Mouse (Mus musculus): ENCODE measurements around the gene Rmnd5a. TPM values are rescaled to one million over a fixed set of nuclear protein-coding genes. Genes with fewer than 3 reads are reported as not detected.

Rmnd5a gene
- total RNA-seq, 1 experiment, result 52.3 TPM

- in situ Hi-C loops (cut with MboI; ENCODE audit: low sequenced_read_pairs in 2 of 2, unreplicated experiment in 2 of 2), result no loop called here
- H3K36me3 ChIP-seq (ENCODE audit: control insufficient read depth, insufficient read depth, low read length, poor library complexity, severe bottlenecking), result no peaks in the 10 kb centered on the region
- TF ChIP-seq CHD2 (IDR thresholded peaks at IDR 0.05; ENCODE audit: low read depth, low read length) (no peak), MAFK (IDR thresholded peaks at IDR 0.05; ENCODE audit: insufficient read depth, low read depth, low read length) (no peak), ZNF384 (IDR thresholded peaks at IDR 0.05; ENCODE audit: low read depth, low read length) (no peak), ZC3H11A (IDR thresholded peaks at IDR 0.05; ENCODE audit: borderline replicate concordance, low read depth, low read length) (no peak), HCFC1 (IDR thresholded peaks at IDR 0.05; ENCODE audit: borderline replicate concordance, insufficient read depth, low read length) (no peak)
- H3K4me1 ChIP-seq (ENCODE audit: control insufficient read depth in 2 of 2, insufficient read depth in 2 of 2, low read length in 2 of 2, poor library complexity in 1 of 2), result no peaks in the 10 kb centered on the region
- H3K9me3 ChIP-seq (ENCODE audit: control insufficient read depth, insufficient read depth, low read depth, low read length), result no peaks in the 10 kb centered on the region
- DNase-seq (ENCODE audit: low read depth, low spot score), result no peak
- H3K4me3 ChIP-seq (ENCODE audit: insufficient read depth in 1 of 2, low read depth in 1 of 2, low read length in 2 of 2, poor library complexity in 1 of 2, severe bottlenecking in 1 of 2), result no peak overlapping the region
- no peak overlapping the region for H3K27ac ChIP-seq (ENCODE audit: insufficient read depth, low read depth, low read length, poor library complexity, severe bottlenecking)
- no peak overlapping the region for H3K9ac ChIP-seq (ENCODE audit: insufficient read depth, low read depth, low read length, poor library complexity, severe bottlenecking)
Observed at GRCm38 (mm10) chr6:71374311-71374829, 66.1 kb downstream of the Rmnd5a start.

GRCm38 (mm10) chr6:71373249-71373775 lies 67.1 kb downstream of the Rmnd5a start, which contains the start of gene Cd8a:
Gene Cd8a, plus strand, starts transcription at chr6:71373427.
- Histone ChIP-seq H3K4me3 (ENCODE audit: insufficient read depth in 1 of 2, low read depth in 1 of 2, low read length in 2 of 2, poor library complexity in 1 of 2, severe bottlenecking in 1 of 2) (no peak within 1 kb of the TSS), H3K9me3 (ENCODE audit: control insufficient read depth, insufficient read depth, low read depth, low read length) (no peaks in the 10 kb centered on the region), H3K9ac (ENCODE audit: insufficient read depth, low read depth, low read length, poor library complexity, severe bottlenecking) (no peak within 1 kb of the TSS), H3K27ac (ENCODE audit: insufficient read depth, low read depth, low read length, poor library complexity, severe bottlenecking) (no peak within 1 kb of the TSS), H3K36me3 (ENCODE audit: control insufficient read depth, insufficient read depth, low read length, poor library complexity, severe bottlenecking) (no peaks in the 10 kb centered on the region), H3K4me1 (ENCODE audit: control insufficient read depth in 2 of 2, insufficient read depth in 2 of 2, low read length in 2 of 2, poor library complexity in 1 of 2) (no peaks in the 10 kb centered on the region)
- TF ChIP-seq MAFK (IDR thresholded peaks at IDR 0.05; ENCODE audit: insufficient read depth, low read depth, low read length), result no peak
- TF ChIP-seq ZNF384 (IDR thresholded peaks at IDR 0.05; ENCODE audit: low read depth, low read length), result no peak
- TF ChIP-seq HCFC1 (IDR thresholded peaks at IDR 0.05; ENCODE audit: borderline replicate concordance, insufficient read depth, low read length), result no peak
- TF ChIP-seq ZC3H11A (IDR thresholded peaks at IDR 0.05; ENCODE audit: borderline replicate concordance, low read depth, low read length), result no peak
- no peak for TF ChIP-seq CHD2 (IDR thresholded peaks at IDR 0.05; ENCODE audit: low read depth, low read length)
- in situ Hi-C loops (cut with MboI; ENCODE audit: low sequenced_read_pairs in 2 of 2, unreplicated experiment in 2 of 2), result no loop called here
- DNase-seq (ENCODE audit: low read depth, low spot score), result no peak

GRCm38 (mm10) chr6:71372041-71372720 lies 68.3 kb downstream of the Rmnd5a start:
- Histone ChIP-seq H3K27ac (ENCODE audit: insufficient read depth, low read depth, low read length, poor library complexity, severe bottlenecking) (no peak overlapping the region), H3K4me1 (ENCODE audit: control insufficient read depth in 2 of 2, insufficient read depth in 2 of 2, low read length in 2 of 2, poor library complexity in 1 of 2) (no peaks in the 10 kb centered on the region), H3K9ac (ENCODE audit: insufficient read depth, low read depth, low read length, poor library complexity, severe bottlenecking) (no peak overlapping the region), H3K36me3 (ENCODE audit: control insufficient read depth, insufficient read depth, low read length, poor library complexity, severe bottlenecking) (no peaks in the 10 kb centered on the region), H3K4me3 (ENCODE audit: insufficient read depth in 1 of 2, low read depth in 1 of 2, low read length in 2 of 2, poor library complexity in 1 of 2, severe bottlenecking in 1 of 2) (no peak overlapping the region), H3K9me3 (ENCODE audit: control insufficient read depth, insufficient read depth, low read depth, low read length) (no peaks in the 10 kb centered on the region)
- DNase-seq (ENCODE audit: low read depth, low spot score), result no peak
- no peak for TF ChIP-seq MAFK (IDR thresholded peaks at IDR 0.05; ENCODE audit: insufficient read depth, low read depth, low read length)
- TF ChIP-seq HCFC1 (IDR thresholded peaks at IDR 0.05; ENCODE audit: borderline replicate concordance, insufficient read depth, low read length), result no peak
- in situ Hi-C loops (cut with MboI; ENCODE audit: low sequenced_read_pairs in 2 of 2, unreplicated experiment in 2 of 2), result no loop called here

GRCm38 (mm10) chr6:71371085-71371605 lies 69.3 kb downstream of the Rmnd5a start:
- no peak for TF ChIP-seq ZNF384 (IDR thresholded peaks at IDR 0.05; ENCODE audit: low read depth, low read length)
- TF ChIP-seq CHD2 (IDR thresholded peaks at IDR 0.05; ENCODE audit: low read depth, low read length), result no peak
- TF ChIP-seq ZC3H11A (IDR thresholded peaks at IDR 0.05; ENCODE audit: borderline replicate concordance, low read depth, low read length), result no peak
- no peak for TF ChIP-seq HCFC1 (IDR thresholded peaks at IDR 0.05; ENCODE audit: borderline replicate concordance, insufficient read depth, low read length)
- TF ChIP-seq MAFK (IDR thresholded peaks at IDR 0.05; ENCODE audit: insufficient read depth, low read depth, low read length), result no peak
- Histone ChIP-seq H3K36me3 (ENCODE audit: control insufficient read depth, insufficient read depth, low read length, poor library complexity, severe bottlenecking) (no peaks in the 10 kb centered on the region), H3K27ac (ENCODE audit: insufficient read depth, low read depth, low read length, poor library complexity, severe bottlenecking) (no peak overlapping the region), H3K9ac (ENCODE audit: insufficient read depth, low read depth, low read length, poor library complexity, severe bottlenecking) (no peak overlapping the region), H3K4me1 (ENCODE audit: control insufficient read depth in 2 of 2, insufficient read depth in 2 of 2, low read length in 2 of 2, poor library complexity in 1 of 2) (no peaks in the 10 kb centered on the region), H3K4me3 (ENCODE audit: insufficient read depth in 1 of 2, low read depth in 1 of 2, low read length in 2 of 2, poor library complexity in 1 of 2, severe bottlenecking in 1 of 2) (no peak overlapping the region), H3K9me3 (ENCODE audit: control insufficient read depth, insufficient read depth, low read depth, low read length) (no peaks in the 10 kb centered on the region)
- in situ Hi-C loops (cut with MboI; ENCODE audit: low sequenced_read_pairs in 2 of 2, unreplicated experiment in 2 of 2), result no loop called here
- no peak for DNase-seq (ENCODE audit: low read depth, low spot score)
